Mouse (Mus musculus) G1E (cell line): ENCODE results near the gene Spns2.

Source experiments
- CTCF ChIP-seq: IDR thresholded peaks from 2 replicates; pipeline ENCODE4 v1.5.1; 2012; ENCODE audit warnings: low read depth, low read length, inconsistent platforms, mixed read lengths
- GATA2 ChIP-seq: IDR thresholded peaks from 2 replicates; pipeline ENCODE4 v1.6.1; 2012; ENCODE audit warnings: low read depth, low read length, inconsistent platforms, borderline replicate concordance
- POLR2AphosphoS5 ChIP-seq: IDR thresholded peaks from 2 replicates; pipeline ENCODE4 v1.6.1; 2012; ENCODE audit warnings: low read depth, low read length, inconsistent platforms; ENCODE audit not compliant: insufficient replicate concordance

- TF ChIP-seq CTCF (no peak), POLR2AphosphoS5 (no peak), GATA2 (no peak)
Measured at GRCm38 (mm10) chr11:72477653-72478052, 12.1 kb downstream of the Spns2 start.
